Mouse (Mus musculus) spleen, adult 2 months (tissue): ENCODE results near the gene Zfp110. TPM values are rescaled to one million over a fixed set of nuclear protein-coding genes. Genes with fewer than 3 reads are reported as not detected.

Source experiments
- DNase-seq, 2 experiments: peaks; one replicate each; pipeline versions ENCODE4 v3.0.0 to v3.0.0-alpha.2; 2012 to 2021; ENCODE audit warnings: low spot score in 2 of 2, low read depth in 1 of 2
- H3K27ac ChIP-seq: fragments of 200-500 bp; 2 replicates; pipeline ENCODE4 v1.5.1; 2012; ENCODE audit warnings: low read length, inconsistent platforms; ENCODE audit not compliant: insufficient read depth
- H3K27me3 ChIP-seq: fragments of 200-500 bp; 2 replicates; pipeline ENCODE4 v1.6.1; 2012; ENCODE audit warnings: mild to moderate bottlenecking, moderate library complexity, low read length, inconsistent platforms; ENCODE audit not compliant: control insufficient read depth, insufficient read depth
- H3K36me3 ChIP-seq: fragments of 200-500 bp; 2 replicates; pipeline ENCODE4 v1.6.1; 2012; ENCODE audit warnings: mild to moderate bottlenecking, low read length, inconsistent platforms; ENCODE audit not compliant: control insufficient read depth, insufficient read depth
- H3K4me1 ChIP-seq: fragments of 200-500 bp; 2 replicates; pipeline ENCODE4 v1.6.1; 2011; ENCODE audit warnings: inconsistent platforms; ENCODE audit not compliant: control insufficient read depth, insufficient read depth, insufficient read length
- H3K4me3 ChIP-seq: fragments of 200-500 bp; 2 replicates; pipeline ENCODE4 v1.5.1; 2011; ENCODE audit warnings: mild to moderate bottlenecking, inconsistent platforms; ENCODE audit not compliant: insufficient read depth, insufficient read length; ENCODE audit errors: extremely low read depth
- CTCF ChIP-seq: fragments of 200-500 bp; IDR thresholded peaks from 2 replicates; pipeline ENCODE4 v1.5.1; 2011; ENCODE audit warnings: mild to moderate bottlenecking, inconsistent platforms; ENCODE audit not compliant: insufficient read depth, insufficient read length, insufficient replicate concordance; ENCODE audit errors: extremely low read depth
- POLR2A ChIP-seq: fragments of 200-500 bp; IDR thresholded peaks from 2 replicates; pipeline ENCODE4 v1.6.1; 2011; ENCODE audit warnings: low read depth, low read length, inconsistent platforms
- WGBS: fragments of 180-500 bp; shearing (Covaris S2); methylation state at CpG from one replicate; pipeline ENCODE4 v1.1.7; 2018; 5-methylcytosine and 5-hydroxymethylcytosine counted together
- polyA plus RNA-seq: library from polyadenylated mRNA; depleted of rRNA; stranded (reverse); fragments of >200 nt; gene quantifications from 2 replicates; pipeline ENCODE4 v1.2.3, GENCODE M21; 2012

The Zfp110 gene
- polyA plus RNA-seq, 1 experiment = 9.5 TPM

GRCm38 (mm10) chr7:12802866-12803726 is 31.5 kb upstream of the Zfp110 start, which contains the start of gene Zscan18:
Zscan18 (minus strand) TSS chr7:12803635.
- 7% methylated on average over 31 of the region's 31 CpGs for WGBS
- H3K4me1 ChIP-seq = peaks cover 6% of the 10 kb centered on the region; the same call in 1 of the 2 replicates
- H3K36me3 ChIP-seq = 0 out of 2 replicates have a peak, but pooled peaks cover 1% of the 10 kb centered on the region
- peak in 1 of 2 experiments; percentile 36 for DNase-seq
- H3K4me3 ChIP-seq = peak within 1 kb of the TSS; percentile 63
- TF ChIP-seq POLR2A (no peak), CTCF (no peak)
- peak within 1 kb of the TSS; percentile 49; the same call in 1 of the 2 replicates for H3K27ac ChIP-seq
- no peaks in the 10 kb centered on the region for H3K27me3 ChIP-seq

- Histone ChIP-seq H3K36me3 (0 out of 2 replicates have a peak, but pooled peaks cover 2% of the 10 kb centered on the region), H3K4me3 (peak overlapping the region; percentile 63), H3K4me1 (peaks cover 6% of the 10 kb centered on the region; the same call in 1 of the 2 replicates), H3K27ac (peak overlapping the region; percentile 49; the same call in 1 of the 2 replicates), H3K27me3 (no peaks in the 10 kb centered on the region)
- TF ChIP-seq CTCF (no peak), POLR2A (no peak)
- WGBS = under 1% methylated on average over 16 of the region's 16 CpGs
- no peak for DNase-seq
Measured at GRCm38 (mm10) chr7:12803727-12804071, 30.9 kb upstream of the Zfp110 start.

DNA sequence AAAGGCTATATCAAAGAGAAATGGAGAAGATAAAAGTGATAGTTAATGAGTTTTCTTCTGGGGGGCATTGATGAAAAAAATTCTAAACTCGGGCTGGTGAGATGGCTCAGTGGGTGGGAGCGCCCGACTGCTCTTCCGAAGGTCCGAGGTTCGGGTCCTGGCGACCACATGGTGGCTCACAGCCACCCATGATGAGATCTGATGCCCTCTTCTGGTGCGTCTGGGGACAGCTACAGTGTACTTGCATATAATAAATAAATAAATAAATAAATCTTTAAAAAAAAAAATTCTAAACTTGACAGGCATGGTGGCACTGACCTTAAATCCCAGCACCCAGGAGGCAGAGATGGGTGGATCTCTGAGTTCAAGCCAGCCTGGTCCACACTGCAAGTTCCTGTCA is 19.0 kb upstream of the Zfp110 start:
- DNase-seq = no peak
- TF ChIP-seq POLR2A (no peak), CTCF (no peak)
- no peak overlapping the region for H3K4me3 ChIP-seq
- H3K4me1 ChIP-seq = no peaks in the 10 kb centered on the region
- 95% methylated on average over 8 of the region's 8 CpGs for WGBS
- H3K36me3 ChIP-seq = peaks cover 9% of the 10 kb centered on the region
- H3K27ac ChIP-seq = no peak overlapping the region
- no peaks in the 10 kb centered on the region for H3K27me3 ChIP-seq

DNA sequence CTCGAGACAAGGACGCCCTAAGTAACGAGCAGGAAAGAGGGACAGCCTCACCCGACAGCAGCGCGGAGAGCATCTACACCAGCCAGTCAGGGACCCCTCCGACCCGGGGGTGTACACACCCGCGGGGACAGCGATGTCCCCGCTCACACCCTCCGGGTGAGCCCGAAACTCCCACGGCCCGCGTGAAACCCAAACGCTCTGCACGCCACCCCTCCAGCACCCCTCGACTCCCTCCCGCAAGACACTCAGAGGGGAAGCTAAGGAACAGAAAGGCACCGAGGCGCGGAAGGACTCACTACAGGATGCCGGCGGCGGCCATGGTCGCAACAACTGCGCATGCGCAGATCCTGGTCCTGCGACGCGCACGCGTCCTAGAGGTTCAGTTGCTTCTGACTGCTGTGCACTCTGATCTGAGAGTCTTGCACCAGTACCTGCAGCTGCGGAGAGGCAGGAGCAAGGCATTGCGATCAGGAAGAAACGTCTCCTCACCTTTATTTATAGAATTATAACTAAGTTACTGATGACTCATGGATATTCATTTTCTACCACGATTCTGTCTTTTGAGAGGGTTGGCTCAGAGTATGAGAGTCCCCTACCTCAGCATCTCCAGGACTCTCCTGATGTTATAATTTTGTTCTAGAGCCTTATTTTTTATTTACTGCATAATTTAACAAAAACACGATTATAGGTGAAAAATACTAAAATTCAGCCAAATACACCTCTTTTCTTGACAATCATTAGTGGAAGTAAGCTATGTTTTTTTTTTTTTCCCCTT is 15.9 kb upstream of the Zfp110 start, which contains the start of gene Zfp329:
Zfp329 (minus strand) TSS at position 338 of the 775 bp plus-strand sequence.
- H3K27me3 ChIP-seq = no peaks in the 10 kb centered on the region
- no peaks in the 10 kb centered on the region for H3K4me1 ChIP-seq
- TF ChIP-seq POLR2A (peak; percentile 77), CTCF (no peak)
- peak; percentile 77 to 89 for DNase-seq
- peak within 1 kb of the TSS; percentile 53 for H3K27ac ChIP-seq
- WGBS = under 1% methylated on average over 40 of the region's 40 CpGs
- peak within 1 kb of the TSS; percentile 86 for H3K4me3 ChIP-seq
- H3K36me3 ChIP-seq = no peaks in the 10 kb centered on the region

- peak overlapping the region; percentile 89 for H3K27ac ChIP-seq
- TF ChIP-seq POLR2A = no peak
- no peak for TF ChIP-seq CTCF
- H3K4me1 ChIP-seq = peaks cover 4% of the 10 kb centered on the region; the same call in 1 of the 2 replicates
- peak overlapping the region; percentile 79 for H3K4me3 ChIP-seq
- peak in 1 of 2 experiments; percentile 5 for DNase-seq
- peaks cover 25% of the 10 kb centered on the region for H3K36me3 ChIP-seq
- no peaks in the 10 kb centered on the region for H3K27me3 ChIP-seq
- whole genome bisulfite sequencing = 35% methylated on average over 13 of the region's 13 CpGs
Measured at GRCm38 (mm10) chr7:12835193-12835671, 671 bp downstream of the Zfp110 start.

DNA sequence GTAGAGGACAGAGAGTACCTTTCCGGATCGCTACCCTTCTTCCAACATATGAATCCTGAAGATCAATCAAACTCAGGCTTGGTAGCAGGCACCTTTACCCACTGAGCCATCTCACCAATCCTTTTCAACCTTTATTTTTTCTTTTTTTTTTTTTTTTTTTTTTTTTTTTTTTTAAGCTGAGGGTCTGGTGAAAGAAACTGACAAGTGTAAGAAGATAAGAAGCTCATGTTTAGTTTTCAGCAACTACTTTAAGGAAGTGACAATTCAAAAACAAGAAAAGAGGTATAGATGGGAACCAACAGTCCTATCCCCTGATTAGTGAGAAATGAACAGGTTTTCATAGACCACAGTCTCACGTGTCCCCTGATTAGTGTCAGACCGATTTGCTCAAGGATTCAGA is 1.2 kb downstream of the Zfp110 start:
- no peak for DNase-seq
- H3K27me3 ChIP-seq = no peaks in the 10 kb centered on the region
- H3K4me3 ChIP-seq = 0 out of 2 replicates have a peak overlapping the region, but pooled peaks have one; percentile 79
- TF ChIP-seq CTCF (no peak), POLR2A (no peak)
- peaks cover 4% of the 10 kb centered on the region; the same call in 1 of the 2 replicates for H3K4me1 ChIP-seq
- H3K36me3 ChIP-seq = peaks cover 27% of the 10 kb centered on the region
- 96% methylated on average over 4 of the region's 4 CpGs for WGBS
- H3K27ac ChIP-seq = no peak overlapping the region
